Mouse (Mus musculus) testis, adult 2 months (tissue): ENCODE results near the gene Nectin3. TPM values are rescaled to one million over a fixed set of nuclear protein-coding genes. Genes with fewer than 3 reads are reported as not detected.

Experiments used
- H3K27ac ChIP-seq: fragments of 200-500 bp; 2 replicates; pipeline ENCODE4 v1.5.1; 2012; ENCODE audit warnings: low read depth, low read length; ENCODE audit not compliant: control insufficient read depth, insufficient read depth
- H3K27me3 ChIP-seq: fragments of 200-500 bp; 2 replicates; pipeline ENCODE4 v1.6.1; 2012; ENCODE audit warnings: mild to moderate bottlenecking, low read length, moderate library complexity; ENCODE audit not compliant: control insufficient read depth, insufficient read depth
- H3K36me3 ChIP-seq: fragments of 200-500 bp; 2 replicates; pipeline ENCODE4 v1.6.1; 2012; ENCODE audit warnings: mild to moderate bottlenecking, low read length; ENCODE audit not compliant: control insufficient read depth, insufficient read depth
- H3K4me1 ChIP-seq: fragments of 200-500 bp; 2 replicates; pipeline ENCODE4 v1.6.1; 2012; ENCODE audit warnings: low read length; ENCODE audit not compliant: control insufficient read depth, insufficient read depth
- H3K4me3 ChIP-seq: fragments of 200-500 bp; 2 replicates; pipeline ENCODE4 v1.5.1; 2012; ENCODE audit warnings: low read depth, mild to moderate bottlenecking, low read length, moderate library complexity, mixed read lengths; ENCODE audit not compliant: control insufficient read depth
- CTCF ChIP-seq: fragments of 200-500 bp; IDR thresholded peaks from 2 replicates; pipeline ENCODE4 v1.5.1; 2012; ENCODE audit warnings: low read depth, mild to moderate bottlenecking, inconsistent platforms, low read length, moderate library complexity; ENCODE audit not compliant: control insufficient read depth, insufficient read depth, insufficient replicate concordance
- POLR2A ChIP-seq: fragments of 200-500 bp; IDR thresholded peaks from 2 replicates; pipeline ENCODE4 v1.6.1; 2012; ENCODE audit warnings: low read depth, mild to moderate bottlenecking, inconsistent platforms, low read length, moderate library complexity; ENCODE audit not compliant: control insufficient read depth
- polyA plus RNA-seq: library from polyadenylated mRNA; depleted of rRNA; stranded (reverse); fragments of >200 nt; gene quantifications from 2 replicates; pipeline ENCODE4 v1.2.3, GENCODE M21; 2012

Gene Nectin3
- polyA plus RNA-seq, 1 experiment, result 197 TPM

- TF ChIP-seq POLR2A, result no peak
- H3K27ac ChIP-seq, result no peak overlapping the region
These were observed 9.1 kb upstream of the Nectin3 start for GRCm38 (mm10) chr16:46507260-46507943.

GRCm38 (mm10) chr16:46504006-46504405 is 5.7 kb upstream of the Nectin3 start:
- H3K27me3 ChIP-seq, result no peaks in the 10 kb centered on the region
- H3K4me1 ChIP-seq, result no peaks in the 10 kb centered on the region
- no peak for TF ChIP-seq CTCF
- no peak for TF ChIP-seq POLR2A
- no peak overlapping the region for H3K27ac ChIP-seq
- no peaks in the 10 kb centered on the region for H3K36me3 ChIP-seq
- H3K4me3 ChIP-seq, result no peak overlapping the region

More at GRCm38 (mm10) chr16:46507260-46507943, 9.1 kb upstream of the Nectin3 start:
- Histone ChIP-seq H3K4me1 (no peaks in the 10 kb centered on the region), H3K4me3 (no peak overlapping the region), H3K36me3 (no peaks in the 10 kb centered on the region), H3K27me3 (no peaks in the 10 kb centered on the region)

GRCm38 (mm10) chr16:46502311-46502710 is 4.0 kb upstream of the Nectin3 start:
- Histone ChIP-seq H3K4me1 (peaks cover 6% of the 10 kb centered on the region), H3K27ac (no peak overlapping the region), H3K27me3 (no peaks in the 10 kb centered on the region), H3K36me3 (no peaks in the 10 kb centered on the region), H3K4me3 (peak overlapping the region; percentile 14; the same call in 1 of the 2 replicates)
- TF ChIP-seq POLR2A (no peak), CTCF (no peak)

- peak overlapping the region; percentile 71 for H3K4me3 ChIP-seq
- no peak overlapping the region for H3K27ac ChIP-seq
- H3K36me3 ChIP-seq, result no peaks in the 10 kb centered on the region
- no peak for TF ChIP-seq CTCF
- TF ChIP-seq POLR2A, result no peak
- peaks cover 6% of the 10 kb centered on the region for H3K4me1 ChIP-seq
- H3K27me3 ChIP-seq, result no peaks in the 10 kb centered on the region
These were observed 2.4 kb upstream of the Nectin3 start for GRCm38 (mm10) chr16:46500759-46501158.

GRCm38 (mm10) chr16:46497686-46498420 is 472 bp downstream of the Nectin3 start:
- Histone ChIP-seq H3K4me1 (peaks cover 8% of the 10 kb centered on the region), H3K27me3 (no peaks in the 10 kb centered on the region), H3K4me3 (peak overlapping the region; percentile 87), H3K27ac (peak overlapping the region; percentile 89), H3K36me3 (no peaks in the 10 kb centered on the region)
- TF ChIP-seq POLR2A (no peak), CTCF (no peak)

- H3K4me1 ChIP-seq, result peaks cover 8% of the 10 kb centered on the region
- TF ChIP-seq POLR2A (peak; percentile 69), CTCF (no peak)
- no peaks in the 10 kb centered on the region for H3K27me3 ChIP-seq
- H3K4me3 ChIP-seq, result peak overlapping the region; percentile 87
- H3K27ac ChIP-seq, result peak overlapping the region; percentile 89
- H3K36me3 ChIP-seq, result no peaks in the 10 kb centered on the region
These were observed 1.2 kb downstream of the Nectin3 start for GRCm38 (mm10) chr16:46496889-46497685.

- peaks cover 8% of the 10 kb centered on the region for H3K4me1 ChIP-seq
- no peaks in the 10 kb centered on the region for H3K27me3 ChIP-seq
- peak overlapping the region; percentile 87 for H3K4me3 ChIP-seq
- TF ChIP-seq CTCF (no peak), POLR2A (peak; percentile 49; the same call in 1 of the 2 replicates)
- H3K36me3 ChIP-seq, result no peaks in the 10 kb centered on the region
- peak overlapping the region; percentile 77 for H3K27ac ChIP-seq
These were observed 2.1 kb downstream of the Nectin3 start for GRCm38 (mm10) chr16:46496031-46496868.
